Mouse (Mus musculus) lung, postnatal 0 days (tissue): Measurements from ENCODE around the gene Grik3.

Experiments used
- CTCF ChIP-seq: IDR thresholded peaks from 2 replicates; pipeline ENCODE4 v1.5.1; 2016; ENCODE audit warnings: antibody characterized with exemption, mild to moderate bottlenecking
- EP300 ChIP-seq: IDR thresholded peaks from 2 replicates; pipeline ENCODE4 v1.6.1; 2016; ENCODE audit warnings: antibody characterized with exemption, mild to moderate bottlenecking, control low read depth

- TF ChIP-seq CTCF: no peak
- no peak for TF ChIP-seq EP300
Measured at GRCm38 (mm10) chr4:125760326-125760725, 269.8 kb downstream of the Grik3 start.
